Mouse (Mus musculus): ENCODE measurements around the gene Zfhx3. TPM values are rescaled to one million over a fixed set of nuclear protein-coding genes. Genes with fewer than 3 reads are reported as not detected.

The Zfhx3 gene
- total and polyA plus RNA-seq, 2 experiments: 1.3 to 1.5 TPM

GRCm38 (mm10) chr8:108634282-108634681 is 691.8 kb downstream of the Zfhx3 start:
- H3K36me3 ChIP-seq (ENCODE audit: control insufficient read depth, insufficient read depth, low read length): no peaks in the 10 kb centered on the region
- no peak overlapping the region for H3K27ac ChIP-seq (replicated peaks; ENCODE audit: insufficient read depth, low read depth, low read length)
- H3K79me2 ChIP-seq (ENCODE audit: control insufficient read depth, insufficient read depth, low read length): no peaks in the 10 kb centered on the region
- TF ChIP-seq CTCF (IDR thresholded peaks at IDR 0.05; ENCODE audit: low read depth, low read length) (no peak), POLR2A (IDR thresholded peaks at IDR 0.05; ENCODE audit: extremely low read depth, insufficient read depth, low read length) (no peak)
- H3K4me1 ChIP-seq (ENCODE audit: control insufficient read depth, insufficient read depth, low read length): no peaks in the 10 kb centered on the region
- H3K27me3 ChIP-seq (ENCODE audit: control insufficient read depth, insufficient read depth, low read length): no peaks in the 10 kb centered on the region
- H3K4me3 ChIP-seq (ENCODE audit: insufficient read depth, low read depth, low read length): no peak overlapping the region
- no peak for DNase-seq (ENCODE audit: extremely low read depth, low read depth, low spot score)
- 75% methylated on average over 3 of the region's 3 CpGs for WGBS
- H3K9ac ChIP-seq (ENCODE audit: low read depth, low read length): no peak overlapping the region

DNA sequence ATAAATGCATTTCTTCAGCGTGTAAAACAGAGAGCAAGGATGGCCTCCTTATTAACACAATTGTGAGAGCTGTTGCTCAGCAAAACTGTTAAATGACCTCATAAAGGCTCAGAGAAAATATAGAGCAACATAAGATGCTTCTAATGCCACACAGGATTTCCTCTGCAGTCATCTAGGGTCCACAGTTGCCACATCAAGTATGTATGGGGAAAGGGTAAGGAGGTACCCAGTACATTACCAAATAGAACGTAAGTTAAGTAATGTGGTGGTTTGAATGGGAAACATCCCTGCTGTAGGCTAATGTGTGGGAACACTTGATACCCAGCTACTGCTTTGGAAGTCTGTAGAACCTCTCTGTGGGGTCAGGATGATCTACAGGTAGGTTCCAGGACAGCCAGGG is 695.4 kb downstream of the Zfhx3 start:
- WGBS: 94% methylated on average over 2 of the region's 2 CpGs
- H3K27ac ChIP-seq (replicated peaks; ENCODE audit: insufficient read depth, low read depth, low read length): no peak overlapping the region
- no peaks in the 10 kb centered on the region for H3K79me2 ChIP-seq (ENCODE audit: control insufficient read depth, insufficient read depth, low read length)
- no peak overlapping the region for H3K9ac ChIP-seq (ENCODE audit: low read depth, low read length)
- no peaks in the 10 kb centered on the region for H3K27me3 ChIP-seq (ENCODE audit: control insufficient read depth, insufficient read depth, low read length)
- H3K4me1 ChIP-seq (ENCODE audit: control insufficient read depth, insufficient read depth, low read length): no peaks in the 10 kb centered on the region
- DNase-seq (ENCODE audit: extremely low read depth, low read depth, low spot score): no peak
- H3K4me3 ChIP-seq (ENCODE audit: insufficient read depth, low read depth, low read length): no peak overlapping the region
- TF ChIP-seq CTCF (IDR thresholded peaks at IDR 0.05; ENCODE audit: low read depth, low read length): no peak
- no peak for TF ChIP-seq POLR2A (IDR thresholded peaks at IDR 0.05; ENCODE audit: extremely low read depth, insufficient read depth, low read length)
- H3K36me3 ChIP-seq (ENCODE audit: control insufficient read depth, insufficient read depth, low read length): no peaks in the 10 kb centered on the region

GRCm38 (mm10) chr8:108645660-108646059 is 703.2 kb downstream of the Zfhx3 start:
- 91% methylated on average over 3 of the region's 3 CpGs for WGBS
- no peak overlapping the region for H3K4me3 ChIP-seq (ENCODE audit: insufficient read depth, low read depth, low read length)
- H3K79me2 ChIP-seq (ENCODE audit: control insufficient read depth, insufficient read depth, low read length): no peaks in the 10 kb centered on the region
- no peak overlapping the region for H3K27ac ChIP-seq (replicated peaks; ENCODE audit: insufficient read depth, low read depth, low read length)
- DNase-seq (ENCODE audit: extremely low read depth, low read depth, low spot score): no peak
- H3K27me3 ChIP-seq (ENCODE audit: control insufficient read depth, insufficient read depth, low read length): no peaks in the 10 kb centered on the region
- TF ChIP-seq POLR2A (IDR thresholded peaks at IDR 0.05; ENCODE audit: extremely low read depth, insufficient read depth, low read length) (no peak), CTCF (IDR thresholded peaks at IDR 0.05; ENCODE audit: low read depth, low read length) (no peak)
- no peaks in the 10 kb centered on the region for H3K36me3 ChIP-seq (ENCODE audit: control insufficient read depth, insufficient read depth, low read length)
- no peaks in the 10 kb centered on the region; the same call in 1 of the 2 replicates for H3K4me1 ChIP-seq (ENCODE audit: control insufficient read depth, insufficient read depth, low read length)
- H3K9ac ChIP-seq (ENCODE audit: low read depth, low read length): no peak overlapping the region

DNA sequence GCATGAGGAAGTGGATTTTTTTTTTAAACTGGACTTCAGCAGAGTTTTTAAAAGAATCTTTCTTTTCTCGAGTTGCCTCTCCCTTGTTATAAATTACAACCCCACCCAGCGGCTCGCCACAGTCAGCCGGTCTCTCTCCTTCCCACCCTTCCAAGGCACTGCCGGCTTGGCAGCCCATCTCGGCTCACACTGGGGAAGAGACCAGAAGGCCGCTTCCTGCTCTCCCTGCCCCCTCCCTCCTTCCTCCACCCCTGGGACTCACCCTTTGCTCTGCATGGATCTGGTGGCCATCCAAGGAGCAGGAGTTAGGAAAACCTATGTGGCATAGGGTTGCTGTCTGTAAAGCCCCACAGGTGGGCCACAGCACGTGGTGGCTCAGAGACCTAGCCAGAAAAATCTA is 705.1 kb downstream of the Zfhx3 start:
- Histone ChIP-seq H3K36me3 (ENCODE audit: control insufficient read depth, insufficient read depth, low read length) (no peaks in the 10 kb centered on the region), H3K27ac (replicated peaks; ENCODE audit: insufficient read depth, low read depth, low read length) (no peak overlapping the region), H3K79me2 (ENCODE audit: control insufficient read depth, insufficient read depth, low read length) (no peaks in the 10 kb centered on the region), H3K4me3 (ENCODE audit: insufficient read depth, low read depth, low read length) (no peak overlapping the region), H3K9ac (ENCODE audit: low read depth, low read length) (no peak overlapping the region), H3K27me3 (ENCODE audit: control insufficient read depth, insufficient read depth, low read length) (no peaks in the 10 kb centered on the region), H3K4me1 (ENCODE audit: control insufficient read depth, insufficient read depth, low read length) (no peaks in the 10 kb centered on the region; the same call in 1 of the 2 replicates)
- WGBS: 68% methylated on average over 8 of the region's 8 CpGs
- no peak for TF ChIP-seq POLR2A (IDR thresholded peaks at IDR 0.05; ENCODE audit: extremely low read depth, insufficient read depth, low read length)
- no peak for TF ChIP-seq CTCF (IDR thresholded peaks at IDR 0.05; ENCODE audit: low read depth, low read length)
- no peak for DNase-seq (ENCODE audit: extremely low read depth, low read depth, low spot score)

DNA sequence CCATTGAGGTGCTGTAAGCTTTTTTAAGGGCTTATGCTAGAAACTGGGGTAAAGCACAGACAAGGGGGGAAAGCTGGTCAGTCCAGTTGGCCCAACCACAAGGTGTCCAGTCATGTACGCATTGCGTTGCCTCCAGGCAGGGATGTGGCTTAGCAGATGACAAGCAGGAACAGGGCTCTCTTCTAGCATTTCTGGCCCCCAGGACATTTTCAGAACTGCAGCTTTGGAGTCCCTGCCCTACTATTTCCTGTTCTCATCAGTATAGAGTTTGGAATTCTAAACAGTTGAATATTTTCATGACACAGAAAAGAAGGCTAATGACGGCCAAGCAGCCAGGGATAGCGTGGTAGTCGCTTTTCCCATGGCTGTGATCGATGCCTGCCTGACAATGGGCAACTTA is 706.5 kb downstream of the Zfhx3 start:
- no peak for TF ChIP-seq POLR2A (IDR thresholded peaks at IDR 0.05; ENCODE audit: extremely low read depth, insufficient read depth, low read length)
- no peak for TF ChIP-seq CTCF (IDR thresholded peaks at IDR 0.05; ENCODE audit: low read depth, low read length)
- 96% methylated on average over 6 of the region's 6 CpGs for WGBS
- no peaks in the 10 kb centered on the region; the same call in 1 of the 2 replicates for H3K4me1 ChIP-seq (ENCODE audit: control insufficient read depth, insufficient read depth, low read length)
- H3K27me3 ChIP-seq (ENCODE audit: control insufficient read depth, insufficient read depth, low read length): no peaks in the 10 kb centered on the region
- no peaks in the 10 kb centered on the region for H3K36me3 ChIP-seq (ENCODE audit: control insufficient read depth, insufficient read depth, low read length)
- no peaks in the 10 kb centered on the region for H3K79me2 ChIP-seq (ENCODE audit: control insufficient read depth, insufficient read depth, low read length)
- no peak overlapping the region for H3K27ac ChIP-seq (replicated peaks; ENCODE audit: insufficient read depth, low read depth, low read length)
- H3K4me3 ChIP-seq (ENCODE audit: insufficient read depth, low read depth, low read length): no peak overlapping the region
- DNase-seq (ENCODE audit: extremely low read depth, low read depth, low spot score): no peak
- H3K9ac ChIP-seq (ENCODE audit: low read depth, low read length): no peak overlapping the region

DNA sequence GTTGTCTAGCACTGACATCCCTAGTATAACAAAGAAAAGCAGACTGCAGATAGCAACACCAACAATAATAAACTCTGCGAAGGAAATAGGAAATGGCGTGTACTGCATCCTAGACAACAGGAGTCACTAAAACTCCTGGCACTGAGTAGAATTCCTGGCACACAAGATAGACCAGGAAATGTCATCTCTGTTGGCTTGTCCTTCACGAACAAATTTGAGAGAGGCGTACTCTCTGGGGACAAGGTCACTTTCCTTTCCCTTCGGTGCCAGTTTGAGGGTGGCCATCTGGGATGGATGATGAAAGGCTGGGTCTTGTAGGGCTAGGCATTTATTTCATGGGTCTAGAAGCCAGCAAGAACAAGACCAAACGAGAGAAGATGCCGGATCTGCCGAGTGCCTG is 708.4 kb downstream of the Zfhx3 start:
- Histone ChIP-seq H3K27me3 (ENCODE audit: control insufficient read depth, insufficient read depth, low read length) (no peaks in the 10 kb centered on the region), H3K4me1 (ENCODE audit: control insufficient read depth, insufficient read depth, low read length) (no peaks in the 10 kb centered on the region; the same call in 1 of the 2 replicates), H3K27ac (replicated peaks; ENCODE audit: insufficient read depth, low read depth, low read length) (no peak overlapping the region), H3K79me2 (ENCODE audit: control insufficient read depth, insufficient read depth, low read length) (no peaks in the 10 kb centered on the region), H3K4me3 (ENCODE audit: insufficient read depth, low read depth, low read length) (no peak overlapping the region), H3K36me3 (ENCODE audit: control insufficient read depth, insufficient read depth, low read length) (no peaks in the 10 kb centered on the region), H3K9ac (ENCODE audit: low read depth, low read length) (no peak overlapping the region)
- WGBS: 73% methylated on average over 8 of the region's 8 CpGs
- TF ChIP-seq CTCF (IDR thresholded peaks at IDR 0.05; ENCODE audit: low read depth, low read length) (no peak), POLR2A (IDR thresholded peaks at IDR 0.05; ENCODE audit: extremely low read depth, insufficient read depth, low read length) (no peak)
- no peak for DNase-seq (ENCODE audit: extremely low read depth, low read depth, low spot score)
